Mouse (Mus musculus): ENCODE data around the gene Tm9sf4.

Tm9sf4 gene

GRCm38 (mm10) chr2:153160844-153161683, at the start of gene Tm9sf4:
Gene Tm9sf4 (plus strand): TSS chr2:153161303.
- DNase-seq: peak; percentile 93

- DNase-seq: peak; percentile 19
Observed at GRCm38 (mm10) chr2:153115679-153116081, 45.4 kb upstream of the Tm9sf4 start.

GRCm38 (mm10) chr2:153117051-153117486, 44.0 kb upstream of the Tm9sf4 start:
- DNase-seq: peak; percentile 70

- DNase-seq: no peak
Observed at GRCm38 (mm10) chr2:153119488-153119887, 41.6 kb upstream of the Tm9sf4 start.

- no peak for DNase-seq
Observed at GRCm38 (mm10) chr2:153120126-153120525, 41.0 kb upstream of the Tm9sf4 start.

- peak; percentile 16 for DNase-seq
Observed at GRCm38 (mm10) chr2:153121821-153122615, 39.1 kb upstream of the Tm9sf4 start.

GRCm38 (mm10) chr2:153122701-153123100, 38.4 kb upstream of the Tm9sf4 start:
- DNase-seq: peak; percentile 19

- no peak for DNase-seq
Observed at GRCm38 (mm10) chr2:153125875-153126274, 35.2 kb upstream of the Tm9sf4 start.

- no peak for DNase-seq
Observed at GRCm38 (mm10) chr2:153131019-153131418, 30.1 kb upstream of the Tm9sf4 start.

- DNase-seq: no peak
Observed at GRCm38 (mm10) chr2:153134237-153134636, 26.9 kb upstream of the Tm9sf4 start.

- no peak for DNase-seq
Observed at GRCm38 (mm10) chr2:153136211-153136610, 24.9 kb upstream of the Tm9sf4 start.

GRCm38 (mm10) chr2:153139158-153139557, 21.9 kb upstream of the Tm9sf4 start:
- DNase-seq: no peak

- peak; percentile 61 for DNase-seq
Observed at GRCm38 (mm10) chr2:153139996-153140613, 21.0 kb upstream of the Tm9sf4 start.

GRCm38 (mm10) chr2:153142620-153143199, 18.4 kb upstream of the Tm9sf4 start:
- no peak for DNase-seq

GRCm38 (mm10) chr2:153145346-153145745, 15.8 kb upstream of the Tm9sf4 start:
- no peak for DNase-seq

- DNase-seq: no peak
Observed at GRCm38 (mm10) chr2:153147236-153147635, 13.9 kb upstream of the Tm9sf4 start.

- DNase-seq: peak; percentile 49
Observed at GRCm38 (mm10) chr2:153147715-153148114, 13.4 kb upstream of the Tm9sf4 start.

- no peak for DNase-seq
Observed at GRCm38 (mm10) chr2:153149742-153150141, 11.4 kb upstream of the Tm9sf4 start.

- no peak for DNase-seq
Observed at GRCm38 (mm10) chr2:153151026-153151425, 10.1 kb upstream of the Tm9sf4 start.

GRCm38 (mm10) chr2:153151926-153152665, 9.0 kb upstream of the Tm9sf4 start:
- no peak for DNase-seq

GRCm38 (mm10) chr2:153153033-153153450, 8.1 kb upstream of the Tm9sf4 start:
- DNase-seq: no peak

- DNase-seq: no peak
Observed at GRCm38 (mm10) chr2:153157270-153157669, 3.8 kb upstream of the Tm9sf4 start.

Data from layer of hippocampus, adult 9-11 months (tissue).